Mouse (Mus musculus): ENCODE results near the gene Wdr38. TPM values are rescaled to one million over a fixed set of nuclear protein-coding genes. Genes with fewer than 3 reads are reported as not detected.

Wdr38 gene
- polyA plus RNA-seq, 2 experiments = 0.98 to 1.3 TPM

DNA sequence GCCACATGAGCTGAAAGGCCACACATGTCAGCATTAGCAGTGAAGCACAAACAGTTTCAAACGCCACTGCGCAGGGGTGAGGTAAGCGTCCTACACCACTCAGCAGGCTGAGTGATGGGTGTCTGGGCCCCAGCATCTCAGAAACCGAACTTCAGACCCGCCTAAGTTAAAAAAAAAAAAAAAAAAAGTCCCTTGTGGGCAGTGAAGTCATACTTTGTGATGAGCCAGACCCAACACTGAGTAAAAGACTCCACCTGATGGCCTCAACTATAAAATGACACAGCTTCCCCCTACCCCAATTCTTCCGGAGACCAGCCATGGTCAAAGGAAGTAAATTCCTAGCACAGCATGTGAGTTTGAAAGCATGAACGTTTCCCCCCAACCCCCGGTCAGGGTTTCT, 5.8 kb downstream of the Wdr38 start:
- H3K27ac ChIP-seq (replicated peaks; ENCODE audit: low read depth, low read length) = no peak overlapping the region
- H3K9ac ChIP-seq (ENCODE audit: low read depth, low read length, severe bottlenecking) = peak overlapping the region; percentile 83; the same call in 1 of the 2 replicates

DNA sequence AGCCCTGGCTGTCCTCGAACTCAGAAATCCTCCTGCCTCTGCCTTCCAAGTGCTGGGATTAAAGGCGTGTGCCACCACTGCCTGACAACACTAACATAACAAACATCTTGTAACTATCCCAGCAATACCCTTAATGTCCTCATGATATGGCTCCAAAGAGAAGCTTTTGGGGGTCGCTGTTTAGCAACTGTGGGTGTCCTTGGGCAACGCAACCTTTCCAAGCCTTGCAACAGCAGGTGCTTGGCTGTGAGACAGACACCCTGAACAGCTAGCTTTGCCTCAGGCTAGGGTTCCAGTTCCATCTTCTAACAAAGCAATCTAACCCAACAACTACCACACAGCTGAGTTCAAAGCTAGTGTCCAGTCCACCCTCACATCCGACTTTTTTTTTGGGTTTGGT, 6.2 kb downstream of the Wdr38 start:
- DNase-seq (ENCODE audit: low spot score) (no peak), ATAC-seq (ENCODE audit: low FRiP score, low read depth) (no peak)
- Histone ChIP-seq H3K9me3 (ENCODE audit: control insufficient read depth, low read length) (no peaks in the 10 kb centered on the region), H3K4me3 (replicated peaks; ENCODE audit: low read length) (peak overlapping the region; percentile 76), H3K9ac (ENCODE audit: low read depth, low read length, severe bottlenecking) (peak overlapping the region; percentile 83), H3K27me3 (ENCODE audit: control insufficient read depth, insufficient read depth, low read length) (no peaks in the 10 kb centered on the region), H3K4me1 (ENCODE audit: control insufficient read depth, insufficient read depth, low read length) (peaks cover 24% of the 10 kb centered on the region), H3K27ac (replicated peaks; ENCODE audit: low read depth, low read length) (no peak overlapping the region), H3K36me3 (ENCODE audit: control insufficient read depth, insufficient read depth, low read length) (peaks cover 45% of the 10 kb centered on the region), H3K4me2 (replicated peaks; ENCODE audit: low read depth, low read length, severe bottlenecking) (peak overlapping the region; percentile 65)
- TF ChIP-seq POLR2A (IDR thresholded peaks at IDR 0.05; ENCODE audit: borderline replicate concordance, extremely low read depth, insufficient read depth, insufficient read length) = no peak
- 64% methylated on average over 5 of the region's 5 CpGs for whole genome bisulfite sequencing

More for the DNA sequence above, 5.8 kb downstream of the Wdr38 start:
- Histone ChIP-seq H3K4me3 (replicated peaks; ENCODE audit: low read length) (peak overlapping the region; percentile 76), H3K36me3 (ENCODE audit: control insufficient read depth, insufficient read depth, low read length) (peaks cover 45% of the 10 kb centered on the region), H3K9me3 (ENCODE audit: control insufficient read depth, low read length) (no peaks in the 10 kb centered on the region), H3K4me2 (replicated peaks; ENCODE audit: low read depth, low read length, severe bottlenecking) (peak overlapping the region; percentile 65), H3K27me3 (ENCODE audit: control insufficient read depth, insufficient read depth, low read length) (no peaks in the 10 kb centered on the region), H3K4me1 (ENCODE audit: control insufficient read depth, insufficient read depth, low read length) (peaks cover 24% of the 10 kb centered on the region)
- no peak for ATAC-seq (ENCODE audit: low FRiP score, low read depth)
- WGBS = 50% methylated on average over 8 of the region's 8 CpGs
- no peak for DNase-seq (ENCODE audit: low spot score)
- TF ChIP-seq POLR2A (IDR thresholded peaks at IDR 0.05; ENCODE audit: borderline replicate concordance, extremely low read depth, insufficient read depth, insufficient read length) = no peak

DNA sequence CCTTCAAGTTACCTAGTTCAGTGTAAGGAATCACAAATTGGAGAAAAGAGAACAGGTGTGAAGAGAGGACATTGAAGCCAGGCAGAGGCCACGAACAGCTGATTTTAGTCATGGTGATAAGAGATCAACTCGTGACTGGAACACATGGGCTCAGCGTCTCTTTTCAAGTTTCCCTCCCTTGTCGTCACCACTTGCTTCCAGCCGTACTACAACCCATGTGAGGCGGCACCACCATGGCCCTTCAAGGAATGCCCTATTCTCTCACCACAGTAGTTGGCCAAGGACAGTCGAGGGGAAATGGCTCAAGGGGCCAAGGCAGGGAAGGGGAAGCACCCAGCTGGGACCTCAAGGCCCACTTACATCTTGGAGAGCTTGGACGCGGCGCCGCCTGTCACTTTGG, 7.1 kb downstream of the Wdr38 start:
- DNase-seq (ENCODE audit: low spot score) = no peak
- H3K27ac ChIP-seq (replicated peaks; ENCODE audit: low read depth, low read length) = peak overlapping the region; percentile 77
- ATAC-seq (ENCODE audit: low FRiP score, low read depth) = no peak

DNA sequence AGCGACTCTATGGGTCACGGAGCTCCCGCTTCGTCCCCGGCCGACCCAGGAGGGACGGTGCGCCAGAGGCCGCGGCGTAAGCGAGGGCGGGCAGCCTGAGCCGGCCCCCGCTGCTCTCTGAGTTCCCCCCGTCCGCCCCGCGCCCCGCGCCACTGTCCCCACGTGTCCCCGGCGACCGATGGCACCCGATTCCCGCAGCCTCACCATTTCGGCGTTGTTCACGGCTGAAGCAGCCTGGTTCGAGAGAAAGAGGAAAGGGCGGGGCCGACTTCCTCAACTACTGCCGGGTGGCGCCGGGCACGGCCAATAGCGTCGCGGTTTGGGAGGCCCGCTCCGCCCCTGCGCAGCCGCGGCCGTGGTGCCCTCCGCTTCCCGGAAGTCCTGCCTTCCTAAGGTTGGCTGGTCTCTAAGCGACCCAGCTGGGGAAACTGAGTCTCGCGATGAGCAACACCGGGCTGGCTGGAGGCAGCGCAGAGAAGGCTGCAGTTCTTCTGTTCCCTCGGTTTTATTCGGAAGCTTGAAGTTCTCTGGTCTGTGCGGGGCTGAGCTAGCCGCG, 7.7 kb downstream of the Wdr38 start, which contains the start of gene Arpc5l:
TSS of gene Arpc5l (plus strand) at position 469 of the 556 bp plus-strand sequence.
- Histone ChIP-seq H3K4me2 (replicated peaks; ENCODE audit: low read depth, low read length, severe bottlenecking) (peak within 1 kb of the TSS; percentile 65), H3K9me3 (ENCODE audit: control insufficient read depth, low read length) (no peaks in the 10 kb centered on the region), H3K27me3 (ENCODE audit: control insufficient read depth, insufficient read depth, low read length) (no peaks in the 10 kb centered on the region), H3K36me3 (ENCODE audit: control insufficient read depth, insufficient read depth, low read length) (peaks cover 41% of the 10 kb centered on the region), H3K4me1 (ENCODE audit: control insufficient read depth, insufficient read depth, low read length) (peaks cover 34% of the 10 kb centered on the region), H3K27ac (replicated peaks; ENCODE audit: low read depth, low read length) (peak within 1 kb of the TSS; percentile 77), H3K4me3 (replicated peaks; ENCODE audit: low read length) (peak within 1 kb of the TSS; percentile 76), H3K9ac (ENCODE audit: low read depth, low read length, severe bottlenecking) (peak within 1 kb of the TSS; percentile 83)
- 2% methylated on average over 43 of the region's 58 CpGs for WGBS
- ATAC-seq (ENCODE audit: low FRiP score, low read depth) = peak; percentile 90
- DNase-seq (ENCODE audit: low spot score) = peak; percentile 96
- peak; percentile 78; the same call in 1 of the 2 replicates for TF ChIP-seq POLR2A (IDR thresholded peaks at IDR 0.05; ENCODE audit: borderline replicate concordance, extremely low read depth, insufficient read depth, insufficient read length)

More for the DNA sequence above, 7.1 kb downstream of the Wdr38 start:
- TF ChIP-seq POLR2A (IDR thresholded peaks at IDR 0.05; ENCODE audit: borderline replicate concordance, extremely low read depth, insufficient read depth, insufficient read length) = no peak
- Histone ChIP-seq H3K4me1 (ENCODE audit: control insufficient read depth, insufficient read depth, low read length) (peaks cover 32% of the 10 kb centered on the region), H3K9ac (ENCODE audit: low read depth, low read length, severe bottlenecking) (peak overlapping the region; percentile 83), H3K36me3 (ENCODE audit: control insufficient read depth, insufficient read depth, low read length) (peaks cover 45% of the 10 kb centered on the region), H3K4me3 (replicated peaks; ENCODE audit: low read length) (peak overlapping the region; percentile 76), H3K4me2 (replicated peaks; ENCODE audit: low read depth, low read length, severe bottlenecking) (peak overlapping the region; percentile 65), H3K27me3 (ENCODE audit: control insufficient read depth, insufficient read depth, low read length) (no peaks in the 10 kb centered on the region), H3K9me3 (ENCODE audit: control insufficient read depth, low read length) (no peaks in the 10 kb centered on the region)
- WGBS = under 1% methylated on average over 11 of the region's 11 CpGs

DNA sequence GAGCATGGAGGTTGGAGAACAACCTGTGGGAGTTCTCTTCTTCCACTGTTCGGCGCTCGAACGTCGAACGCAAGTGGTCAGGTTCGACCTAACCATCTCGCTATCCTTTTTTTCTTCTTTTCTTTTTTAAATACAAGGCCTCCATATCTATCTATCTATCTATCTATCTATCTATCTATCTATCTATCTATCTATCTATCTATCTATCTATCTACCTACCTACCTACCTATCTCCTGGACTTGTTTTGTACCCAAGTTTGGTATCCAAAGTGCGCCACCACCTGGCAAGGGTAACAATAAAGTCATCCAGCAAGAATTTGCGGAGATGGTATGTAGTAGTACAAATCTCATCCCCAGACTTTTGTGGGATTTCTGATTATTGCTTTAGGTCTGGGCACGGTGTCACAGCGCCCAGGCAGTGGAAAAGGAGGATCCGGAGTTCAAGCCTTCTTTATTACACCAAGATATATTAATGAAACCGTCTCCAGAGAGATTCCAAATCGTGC, 8.4 kb downstream of the Wdr38 start, which contains the start of gene Rpl35:
TSS of gene Rpl35 (minus strand) at position 51 of the 506 bp plus-strand sequence.
- Histone ChIP-seq H3K9me3 (ENCODE audit: control insufficient read depth, low read length) (no peaks in the 10 kb centered on the region), H3K4me2 (replicated peaks; ENCODE audit: low read depth, low read length, severe bottlenecking) (peak within 1 kb of the TSS; percentile 65), H3K27ac (replicated peaks; ENCODE audit: low read depth, low read length) (peak within 1 kb of the TSS; percentile 77), H3K4me3 (replicated peaks; ENCODE audit: low read length) (peak within 1 kb of the TSS; percentile 76), H3K9ac (ENCODE audit: low read depth, low read length, severe bottlenecking) (peak within 1 kb of the TSS; percentile 83), H3K36me3 (ENCODE audit: control insufficient read depth, insufficient read depth, low read length) (peaks cover 34% of the 10 kb centered on the region), H3K4me1 (ENCODE audit: control insufficient read depth, insufficient read depth, low read length) (peaks cover 34% of the 10 kb centered on the region), H3K27me3 (ENCODE audit: control insufficient read depth, insufficient read depth, low read length) (no peaks in the 10 kb centered on the region)
- ATAC-seq (ENCODE audit: low FRiP score, low read depth) = no peak
- no peak for DNase-seq (ENCODE audit: low spot score)
- 14% methylated on average over 15 of the region's 15 CpGs for WGBS
- no peak for TF ChIP-seq POLR2A (IDR thresholded peaks at IDR 0.05; ENCODE audit: borderline replicate concordance, extremely low read depth, insufficient read depth, insufficient read length)

Measured in limb, embryonic 14.5 days (tissue).